Mouse (Mus musculus) intestine, embryonic 16.5 days (tissue): ENCODE results near the gene Armcx4. TPM values are rescaled to one million over a fixed set of nuclear protein-coding genes. Genes with fewer than 3 reads are reported as not detected.

Experiments
- ATAC-seq: fragments of 200-750 bp; cut with Nextera tagmentation; 2 replicates; pipeline ENCODE4 v1.8.0; 2017; ENCODE audit warnings: moderate TSS enrichment, moderate library complexity
- H3K27ac ChIP-seq: fragments of 300-500 bp; sonication (generic); 2 replicates; pipeline ENCODE4 v1.5.1; 2014; ENCODE audit warnings: mild to moderate bottlenecking, low read length
- H3K27me3 ChIP-seq: fragments of 300-500 bp; sonication (generic); replicated peaks from 2 replicates; pipeline ENCODE4 v1.6.1; 2014; ENCODE audit warnings: low read length, control low read depth, mixed read lengths; ENCODE audit not compliant: control insufficient read depth, insufficient read depth
- H3K36me3 ChIP-seq: fragments of 300-500 bp; sonication (generic); 2 replicates; pipeline ENCODE4 v1.6.1; 2014; ENCODE audit warnings: low read length, control low read depth; ENCODE audit not compliant: control insufficient read depth, insufficient read depth
- H3K4me1 ChIP-seq: fragments of 300-500 bp; sonication (generic); 2 replicates; pipeline ENCODE4 v1.6.1; 2014; ENCODE audit warnings: low read length, control low read depth, mixed read lengths; ENCODE audit not compliant: control insufficient read depth, insufficient read depth
- H3K4me2 ChIP-seq: fragments of 300-500 bp; sonication (generic); 2 replicates; pipeline ENCODE4 v1.6.1; 2014; ENCODE audit warnings: low read depth, low read length, control low read depth
- H3K4me3 ChIP-seq: fragments of 300-500 bp; sonication (generic); 2 replicates; pipeline ENCODE4 v1.5.1; 2014; ENCODE audit warnings: mild to moderate bottlenecking, low read length
- H3K9ac ChIP-seq: fragments of 300-500 bp; sonication (generic); 2 replicates; pipeline ENCODE4 v1.6.1; 2014; ENCODE audit warnings: low read depth, low read length
- H3K9me3 ChIP-seq: fragments of 300-500 bp; sonication (generic); 2 replicates; pipeline ENCODE4 v1.6.1; 2016; ENCODE audit warnings: low read length, control low read depth; ENCODE audit not compliant: control insufficient read depth
- WGBS: fragments of 180-500 bp; shearing (Covaris S2); extraction: QIAGEN DNeasy Blood & Tissue Kit; methylation state at CpG from one replicate; pipeline ENCODE4 v1.1.7; 2014; 5-methylcytosine and 5-hydroxymethylcytosine counted together
- polyA plus RNA-seq: library from polyadenylated mRNA; unstranded; fragments of >200 nt; fragmentation: Nextera tagmentation; extraction: Ambion mirVana; gene quantifications from 2 replicates; pipeline ENCODE4 v1.2.1, GENCODE M21; 2015

Gene Armcx4
- 1.8 and 2.1 TPM in 2 replicates for polyA plus RNA-seq

GRCm38 (mm10) chrX:134686267-134686666 is at the start of gene Armcx4:
Gene Armcx4, plus strand, starts transcription at chrX:134686519.
- H3K4me3 ChIP-seq = peak within 1 kb of the TSS; percentile 54
- no peaks in the 10 kb centered on the region for H3K27me3 ChIP-seq
- peak within 1 kb of the TSS; percentile 66 for H3K27ac ChIP-seq
- no peaks in the 10 kb centered on the region for H3K4me1 ChIP-seq
- peaks cover 4% of the 10 kb centered on the region; the same call in 1 of the 2 replicates for H3K36me3 ChIP-seq
- no peaks in the 10 kb centered on the region for H3K9me3 ChIP-seq
- ATAC-seq = peak; percentile 93
- H3K4me2 ChIP-seq = peak within 1 kb of the TSS; percentile 51
- H3K9ac ChIP-seq = peak within 1 kb of the TSS; percentile 69
- WGBS = 21% methylated on average over 22 of the region's 33 CpGs

- no peak overlapping the region for H3K27ac ChIP-seq
- no peak for ATAC-seq
- 65% methylated on average over 10 of the region's 10 CpGs for WGBS
Observed at GRCm38 (mm10) chrX:134641000-134641760, 45.1 kb upstream of the Armcx4 start.

DNA sequence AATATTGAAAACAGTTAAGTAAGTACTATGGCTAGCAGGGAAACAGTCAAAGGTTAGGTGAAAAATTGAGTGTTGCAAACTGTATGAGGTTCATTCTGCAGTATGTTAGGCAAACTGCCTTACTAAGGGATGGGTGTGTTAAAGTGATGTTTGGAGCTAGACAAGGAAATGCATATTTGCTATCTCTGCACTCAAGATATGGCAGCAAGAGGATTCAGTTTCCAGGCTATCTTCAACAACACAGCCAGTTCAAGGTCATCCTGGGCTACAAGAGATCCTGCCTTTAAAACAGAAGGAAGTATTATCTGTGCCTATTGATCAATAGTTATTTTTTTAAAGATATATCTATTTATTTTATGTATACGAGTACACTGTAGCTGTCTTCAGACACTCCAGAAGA is 40.0 kb upstream of the Armcx4 start:
- no peaks in the 10 kb centered on the region for H3K36me3 ChIP-seq
- no peaks in the 10 kb centered on the region for H3K4me1 ChIP-seq
- no peak overlapping the region for H3K9ac ChIP-seq
- no peaks in the 10 kb centered on the region for H3K27me3 ChIP-seq
- 91% methylated on average over 1 of the region's 1 CpGs for WGBS
- no peak overlapping the region for H3K27ac ChIP-seq
- no peak for ATAC-seq
- no peak overlapping the region for H3K4me3 ChIP-seq
- H3K9me3 ChIP-seq = no peaks in the 10 kb centered on the region
- no peak overlapping the region for H3K4me2 ChIP-seq

More at GRCm38 (mm10) chrX:134641000-134641760, 45.1 kb upstream of the Armcx4 start:
- H3K36me3 ChIP-seq = no peaks in the 10 kb centered on the region
- no peak overlapping the region for H3K4me2 ChIP-seq
- H3K9me3 ChIP-seq = no peaks in the 10 kb centered on the region
- no peak overlapping the region for H3K9ac ChIP-seq
- H3K27me3 ChIP-seq = no peaks in the 10 kb centered on the region
- no peak overlapping the region for H3K4me3 ChIP-seq
- no peaks in the 10 kb centered on the region for H3K4me1 ChIP-seq

GRCm38 (mm10) chrX:134647421-134647820 is 38.9 kb upstream of the Armcx4 start:
- Histone ChIP-seq H3K4me1 (no peaks in the 10 kb centered on the region), H3K4me3 (no peak overlapping the region), H3K9me3 (no peaks in the 10 kb centered on the region), H3K27me3 (no peaks in the 10 kb centered on the region), H3K36me3 (no peaks in the 10 kb centered on the region), H3K27ac (0 out of 2 replicates have a peak overlapping the region, but pooled peaks have one; percentile 23), H3K9ac (no peak overlapping the region), H3K4me2 (no peak overlapping the region)
- ATAC-seq = no peak
- 52% methylated on average over 8 of the region's 8 CpGs for WGBS

DNA sequence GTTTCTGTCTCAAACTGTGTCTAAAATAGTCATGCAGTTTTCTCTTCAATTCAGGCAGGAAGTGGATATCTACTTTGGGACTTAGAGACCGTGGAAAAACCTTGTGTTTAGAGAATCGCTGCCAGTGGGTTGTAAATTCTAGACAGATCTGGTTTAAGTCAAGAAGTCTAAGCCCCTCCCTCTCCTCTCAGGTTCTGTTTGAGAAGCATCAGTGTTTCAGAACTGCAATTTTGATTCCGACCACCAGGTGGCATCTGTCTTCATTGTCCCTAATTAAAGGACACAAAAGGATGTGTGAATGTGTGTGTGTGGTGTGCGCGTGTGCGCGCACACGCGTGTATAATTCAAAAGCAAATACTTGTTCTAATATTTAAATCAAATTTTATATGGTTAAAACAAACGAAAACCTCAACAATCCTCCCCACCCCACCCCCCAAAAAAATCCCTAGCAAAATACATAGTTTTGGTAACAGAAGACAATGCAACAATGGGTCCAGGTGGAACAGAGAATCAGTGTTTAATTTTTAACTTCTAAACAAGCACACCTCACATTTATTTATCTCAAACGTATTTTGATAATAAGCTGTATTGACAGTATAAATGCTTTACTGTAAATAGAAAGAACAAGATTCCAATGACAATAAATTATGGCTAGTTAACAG is 38.2 kb upstream of the Armcx4 start:
- Histone ChIP-seq H3K9me3 (no peaks in the 10 kb centered on the region), H3K9ac (no peak overlapping the region), H3K36me3 (no peaks in the 10 kb centered on the region), H3K27me3 (no peaks in the 10 kb centered on the region), H3K4me3 (no peak overlapping the region), H3K4me1 (no peaks in the 10 kb centered on the region), H3K27ac (no peak overlapping the region), H3K4me2 (no peak overlapping the region)
- ATAC-seq = peak; percentile 73
- WGBS = 21% methylated on average over 11 of the region's 11 CpGs

DNA sequence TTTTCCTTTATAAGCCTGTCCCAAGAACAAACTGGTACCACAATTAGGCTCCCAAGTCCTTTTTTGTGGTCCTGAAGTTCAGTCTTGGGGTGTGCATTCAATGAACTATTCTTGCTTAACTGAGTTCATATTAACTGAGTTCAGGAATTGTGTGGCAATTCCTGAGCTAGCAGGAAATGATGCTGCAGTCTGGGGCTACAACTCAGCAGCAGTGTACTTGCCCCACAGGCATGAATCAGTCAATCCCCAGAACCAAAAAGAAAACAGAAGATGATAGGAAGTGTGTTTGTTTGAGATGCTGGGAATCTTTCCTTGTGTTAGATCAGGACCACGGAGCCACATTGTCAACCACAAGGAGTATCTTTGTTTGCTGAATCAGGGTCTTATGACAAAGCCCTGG is 34.3 kb upstream of the Armcx4 start:
- Histone ChIP-seq H3K9ac (no peak overlapping the region), H3K36me3 (no peaks in the 10 kb centered on the region), H3K4me3 (no peak overlapping the region), H3K9me3 (no peaks in the 10 kb centered on the region), H3K4me1 (no peaks in the 10 kb centered on the region), H3K27ac (no peak overlapping the region), H3K27me3 (no peaks in the 10 kb centered on the region), H3K4me2 (no peak overlapping the region)
- WGBS = 68% methylated on average over 1 of the region's 1 CpGs
- ATAC-seq = no peak

GRCm38 (mm10) chrX:134661586-134661985 is 24.7 kb upstream of the Armcx4 start:
- WGBS = 73% methylated on average over 5 of the region's 5 CpGs
- Histone ChIP-seq H3K4me2 (no peak overlapping the region), H3K4me3 (no peak overlapping the region), H3K4me1 (no peaks in the 10 kb centered on the region), H3K27me3 (no peaks in the 10 kb centered on the region), H3K9me3 (no peaks in the 10 kb centered on the region), H3K27ac (no peak overlapping the region), H3K9ac (no peak overlapping the region), H3K36me3 (no peaks in the 10 kb centered on the region)
- no peak for ATAC-seq

- Histone ChIP-seq H3K9ac (no peak overlapping the region), H3K27ac (no peak overlapping the region), H3K36me3 (no peaks in the 10 kb centered on the region), H3K4me3 (no peak overlapping the region), H3K27me3 (no peaks in the 10 kb centered on the region), H3K4me1 (no peaks in the 10 kb centered on the region), H3K4me2 (no peak overlapping the region), H3K9me3 (no peaks in the 10 kb centered on the region)
- WGBS = 52% methylated on average over 5 of the region's 5 CpGs
- no peak for ATAC-seq
Observed at GRCm38 (mm10) chrX:134675022-134675421, 11.3 kb upstream of the Armcx4 start.

DNA sequence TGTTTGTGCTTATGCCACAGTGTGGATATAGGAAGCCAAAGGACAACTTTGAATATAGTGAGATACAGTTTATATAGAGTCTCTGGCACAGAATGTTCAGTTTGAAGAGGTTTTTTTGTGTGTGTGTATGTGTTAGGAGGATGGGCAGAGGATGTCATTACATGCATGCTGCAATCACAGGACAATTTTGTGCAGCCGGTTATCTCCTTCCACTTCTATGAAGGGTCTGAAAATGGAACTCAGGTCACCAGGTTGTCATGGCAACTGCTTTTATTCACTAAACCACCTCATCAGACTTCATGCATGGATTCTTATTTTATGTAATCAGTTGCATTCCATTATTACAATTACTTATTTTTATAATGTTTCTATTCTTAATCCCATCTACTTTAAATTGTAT is 10.4 kb upstream of the Armcx4 start:
- H3K27ac ChIP-seq = no peak overlapping the region
- no peak for ATAC-seq

More for the DNA sequence above, 10.4 kb upstream of the Armcx4 start:
- Histone ChIP-seq H3K9me3 (no peaks in the 10 kb centered on the region), H3K4me3 (no peak overlapping the region), H3K4me1 (no peaks in the 10 kb centered on the region), H3K36me3 (no peaks in the 10 kb centered on the region), H3K4me2 (no peak overlapping the region), H3K9ac (no peak overlapping the region), H3K27me3 (no peaks in the 10 kb centered on the region)
- 71% methylated on average over 1 of the region's 1 CpGs for WGBS
